In genomic region chr13:28663459-28663858, GRCm38 (mm10) we compare ENCODE assay signal across 9 mouse cellular contexts.
DNase-seq lines count a peak whose midpoint lies in the region; ATAC-seq and TF ChIP-seq lines count a peak whose summit lies in the region.
"Had no signal": no experiment of that assay in that cellular context is flagged by ENCODE, and none has a peak within 500 bp of the region (broad histone marks: within the 10 kb centered on the region; RNA-seq: fewer than 3 reads in every experiment).

No protein-coding gene starts in this region.

- H3K4me1 ChIP-seq in lung, adult 2 months (ENCODE audit: control insufficient read depth, insufficient read depth, low read length): peaks cover 2% of the 10 kb centered on the region; the same call in 1 of the 2 replicates
- 0 out of 2 replicates have a peak, but pooled peaks cover 4% of the 10 kb centered on the region for H3K4me1 ChIP-seq in intestine, postnatal 0 days (replicated peaks; ENCODE audit: control insufficient read depth, insufficient read depth, low read length)

- H3K4me2 ChIP-seq in intestine, postnatal 0 days (replicated peaks; ENCODE audit: low read depth): no peak overlapping the region

- no peaks in the 10 kb centered on the region for H3K27me3 ChIP-seq in intestine, postnatal 0 days (replicated peaks; ENCODE audit: control insufficient read depth, insufficient read depth, low read length)
- H3K27me3 ChIP-seq: Patski had no signal

- 18% methylated on average over 5 of the region's 5 CpGs for WGBS in lung, adult 2 months
- WGBS in intestine, postnatal 0 days: 26% methylated on average over 5 of the region's 5 CpGs

- H3K4me3 ChIP-seq in lung, adult 2 months (replicated peaks; ENCODE audit: extremely low read depth, low read depth, low read length): no peak overlapping the region
- no peak overlapping the region for H3K4me3 ChIP-seq in intestine, postnatal 0 days (ENCODE audit: low read depth, low read length)

- TF ChIP-seq CTCF in lung, adult 2 months (IDR thresholded peaks at IDR 0.05; ENCODE audit: insufficient read depth, low read length): no peak
- no peak for TF ChIP-seq CTCF in intestine, postnatal 0 days (IDR thresholded peaks at IDR 0.05; ENCODE audit: low read depth)

- H3K36me3 ChIP-seq in intestine, postnatal 0 days (ENCODE audit: control insufficient read depth, insufficient read depth): no peaks in the 10 kb centered on the region

- no peaks in the 10 kb centered on the region for H3K9me3 ChIP-seq in intestine, postnatal 0 days (ENCODE audit: control insufficient read depth)

- no peak for TF ChIP-seq POLR2A in lung, adult 2 months (IDR thresholded peaks at IDR 0.05; ENCODE audit: borderline replicate concordance, extremely low read depth, low read depth, low read length)

- H3K9ac ChIP-seq in intestine, postnatal 0 days (ENCODE audit: low read depth, low read length): no peak overlapping the region

- no peak overlapping the region for H3K27ac ChIP-seq in intestine, postnatal 0 days (ENCODE audit: low read depth, low read length)

- 0 out of 2 replicates have a peak, but pooled peaks have one; percentile 11 for ATAC-seq in megakaryocyte progenitor cell, adult 5-6 weeks (replicated peaks; ENCODE audit: poor library complexity)
- ATAC-seq in inflammation-experienced regulatory T-cells, adult 6 months: no peak
- no peak for ATAC-seq in intestine, postnatal 0 days
- ATAC-seq: Patski had no signal

- DNase-seq in lung, adult 18-20 months: peak; percentile 18 to 41
- no peak for DNase-seq in lung, adult 2 months
- DNase-seq in embryo, embryonic 11 days: peak; percentile 72
- DNase-seq in kidney, adult 18-20 months: peak; percentile 42
- DNase-seq in layer of hippocampus, postnatal 14 days (ENCODE audit: low spot score in 2 of 2): no peak

Comparison
In these comparisons a context has a peak if more than half of its experiments do, and no peak if none do; other contexts are left out.
1. DNase-seq: peak in lung, adult 18-20 months (2 of 2), embryo, embryonic 11 days (single experiment) and kidney, adult 18-20 months (single experiment); none in lung, adult 2 months (single experiment) and layer of hippocampus, postnatal 14 days (0 of 2).